Mouse (Mus musculus): ENCODE measurements around the gene Abhd6. TPM values are rescaled to one million over a fixed set of nuclear protein-coding genes. Genes with fewer than 3 reads are reported as not detected.
A peak's percentile ranks its signal among the peaks of the same experiment; 100 is the strongest.

Abhd6 gene
- polyA plus RNA-seq (2014; fragmentation: Nextera tagmentation; extraction: Ambion mirVana): 15.5 and 19.5 TPM in 2 replicates

GRCm38 (mm10) chr14:8002432-8003092 lies at the start of gene Abhd6:
Abhd6 (plus strand) TSS chr14:8002902.
- no peaks in the 10 kb centered on the region; the same call in 1 of the 2 replicates for H3K4me1 ChIP-seq (replicated peaks; ENCODE audit: control insufficient read depth, insufficient read depth, low read length)
- 0 out of 2 replicates have a peak within 1 kb of the TSS, but pooled peaks have one; percentile 51 for H3K27ac ChIP-seq (ENCODE audit: low read depth)
- peaks cover 22% of the 10 kb centered on the region for H3K27me3 ChIP-seq (replicated peaks; ENCODE audit: control insufficient read depth, insufficient read depth, low read length)
- H3K9me3 ChIP-seq (ENCODE audit: control insufficient read depth, low read length): no peaks in the 10 kb centered on the region
- DNase-seq (ENCODE audit: low spot score) (peak; percentile 92), ATAC-seq (replicated peaks; ENCODE audit: low FRiP score, low TSS enrichment, low read depth) (peak; percentile 86)
- H3K4me2 ChIP-seq (ENCODE audit: low read length): peak within 1 kb of the TSS; percentile 79
- 2% methylated on average over 38 of the region's 38 CpGs for WGBS
- peak within 1 kb of the TSS; percentile 61 for H3K4me3 ChIP-seq (ENCODE audit: low read depth, low read length)
- H3K9ac ChIP-seq (ENCODE audit: low read length): peak within 1 kb of the TSS; percentile 53
- no peaks in the 10 kb centered on the region for H3K36me3 ChIP-seq (ENCODE audit: control insufficient read depth, insufficient read depth, low read length)

- peak overlapping the region; percentile 47 for H3K27ac ChIP-seq (ENCODE audit: low read depth)
- H3K4me3 ChIP-seq (ENCODE audit: low read depth, low read length): no peak overlapping the region
- no peaks in the 10 kb centered on the region for H3K9me3 ChIP-seq (ENCODE audit: control insufficient read depth, low read length)
- peaks cover 11% of the 10 kb centered on the region for H3K4me1 ChIP-seq (replicated peaks; ENCODE audit: control insufficient read depth, insufficient read depth, low read length)
- H3K36me3 ChIP-seq (ENCODE audit: control insufficient read depth, insufficient read depth, low read length): peaks cover 27% of the 10 kb centered on the region
- no peak for DNase-seq (ENCODE audit: low spot score)
- 37% methylated on average over 6 of the region's 6 CpGs for WGBS
- H3K4me2 ChIP-seq (ENCODE audit: low read length): no peak overlapping the region
- peak; percentile 73 for ATAC-seq (replicated peaks; ENCODE audit: low FRiP score, low TSS enrichment, low read depth)
- H3K9ac ChIP-seq (ENCODE audit: low read length): no peak overlapping the region
- no peaks in the 10 kb centered on the region for H3K27me3 ChIP-seq (replicated peaks; ENCODE audit: control insufficient read depth, insufficient read depth, low read length)
These were observed 48.6 kb upstream of the Abhd6 start for GRCm38 (mm10) chr14:7954071-7954471.

- Histone ChIP-seq H3K27me3 (replicated peaks; ENCODE audit: control insufficient read depth, insufficient read depth, low read length) (no peaks in the 10 kb centered on the region), H3K27ac (ENCODE audit: low read depth) (no peak overlapping the region)
- ATAC-seq (replicated peaks; ENCODE audit: low FRiP score, low TSS enrichment, low read depth): no peak
These were observed 46.3 kb upstream of the Abhd6 start for GRCm38 (mm10) chr14:7956427-7956826.

GRCm38 (mm10) chr14:7957049-7957448 lies 45.7 kb upstream of the Abhd6 start, which contains the start of gene Gm45521:
Gm45521 (plus strand) TSS chr14:7957288.
- H3K36me3 ChIP-seq (ENCODE audit: control insufficient read depth, insufficient read depth, low read length): peaks cover under 1% of the 10 kb centered on the region; the same call in 1 of the 2 replicates
- no peaks in the 10 kb centered on the region for H3K9me3 ChIP-seq (ENCODE audit: control insufficient read depth, low read length)
- peaks cover 22% of the 10 kb centered on the region for H3K4me1 ChIP-seq (replicated peaks; ENCODE audit: control insufficient read depth, insufficient read depth, low read length)
- no peak within 1 kb of the TSS for H3K4me3 ChIP-seq (ENCODE audit: low read depth, low read length)
- DNase-seq (ENCODE audit: low spot score) (no peak), ATAC-seq (replicated peaks; ENCODE audit: low FRiP score, low TSS enrichment, low read depth) (no peak)
- WGBS: 47% methylated on average over 9 of the region's 9 CpGs
- H3K4me2 ChIP-seq (ENCODE audit: low read length): no peak within 1 kb of the TSS
- no peaks in the 10 kb centered on the region for H3K27me3 ChIP-seq (replicated peaks; ENCODE audit: control insufficient read depth, insufficient read depth, low read length)
- no peak within 1 kb of the TSS for H3K9ac ChIP-seq (ENCODE audit: low read length)
- no peak within 1 kb of the TSS for H3K27ac ChIP-seq (ENCODE audit: low read depth)

More at GRCm38 (mm10) chr14:7956427-7956826, 46.3 kb upstream of the Abhd6 start:
- Histone ChIP-seq H3K9ac (ENCODE audit: low read length) (no peak overlapping the region), H3K4me1 (replicated peaks; ENCODE audit: control insufficient read depth, insufficient read depth, low read length) (peaks cover 16% of the 10 kb centered on the region), H3K9me3 (ENCODE audit: control insufficient read depth, low read length) (no peaks in the 10 kb centered on the region), H3K4me2 (ENCODE audit: low read length) (no peak overlapping the region), H3K4me3 (ENCODE audit: low read depth, low read length) (no peak overlapping the region), H3K36me3 (ENCODE audit: control insufficient read depth, insufficient read depth, low read length) (peaks cover 7% of the 10 kb centered on the region)
- DNase-seq (ENCODE audit: low spot score): no peak
- 69% methylated on average over 10 of the region's 10 CpGs for WGBS

GRCm38 (mm10) chr14:7960616-7961015 lies 42.1 kb upstream of the Abhd6 start:
- no peaks in the 10 kb centered on the region for H3K36me3 ChIP-seq (ENCODE audit: control insufficient read depth, insufficient read depth, low read length)
- peaks cover 20% of the 10 kb centered on the region for H3K4me1 ChIP-seq (replicated peaks; ENCODE audit: control insufficient read depth, insufficient read depth, low read length)
- ATAC-seq (replicated peaks; ENCODE audit: low FRiP score, low TSS enrichment, low read depth): no peak
- no peaks in the 10 kb centered on the region for H3K9me3 ChIP-seq (ENCODE audit: control insufficient read depth, low read length)
- DNase-seq (ENCODE audit: low spot score): no peak
- no peaks in the 10 kb centered on the region for H3K27me3 ChIP-seq (replicated peaks; ENCODE audit: control insufficient read depth, insufficient read depth, low read length)
- H3K4me2 ChIP-seq (ENCODE audit: low read length): no peak overlapping the region
- no peak overlapping the region for H3K4me3 ChIP-seq (ENCODE audit: low read depth, low read length)
- WGBS: 58% methylated on average over 11 of the region's 11 CpGs
- no peak overlapping the region for H3K9ac ChIP-seq (ENCODE audit: low read length)
- no peak overlapping the region for H3K27ac ChIP-seq (ENCODE audit: low read depth)

GRCm38 (mm10) chr14:7961714-7962113 lies 41.0 kb upstream of the Abhd6 start:
- Histone ChIP-seq H3K4me1 (replicated peaks; ENCODE audit: control insufficient read depth, insufficient read depth, low read length) (peaks cover 20% of the 10 kb centered on the region), H3K9ac (ENCODE audit: low read length) (no peak overlapping the region), H3K36me3 (ENCODE audit: control insufficient read depth, insufficient read depth, low read length) (no peaks in the 10 kb centered on the region), H3K27ac (ENCODE audit: low read depth) (0 out of 2 replicates have a peak overlapping the region, but pooled peaks have one; percentile 22), H3K9me3 (ENCODE audit: control insufficient read depth, low read length) (no peaks in the 10 kb centered on the region), H3K4me2 (ENCODE audit: low read length) (no peak overlapping the region), H3K27me3 (replicated peaks; ENCODE audit: control insufficient read depth, insufficient read depth, low read length) (no peaks in the 10 kb centered on the region), H3K4me3 (ENCODE audit: low read depth, low read length) (no peak overlapping the region)
- DNase-seq (ENCODE audit: low spot score): no peak
- WGBS: 43% methylated on average over 5 of the region's 5 CpGs
- no peak for ATAC-seq (replicated peaks; ENCODE audit: low FRiP score, low TSS enrichment, low read depth)

- 94% methylated on average over 2 of the region's 2 CpGs for WGBS
- Histone ChIP-seq H3K9me3 (ENCODE audit: control insufficient read depth, low read length) (no peaks in the 10 kb centered on the region), H3K27me3 (replicated peaks; ENCODE audit: control insufficient read depth, insufficient read depth, low read length) (no peaks in the 10 kb centered on the region), H3K4me2 (ENCODE audit: low read length) (no peak overlapping the region), H3K4me1 (replicated peaks; ENCODE audit: control insufficient read depth, insufficient read depth, low read length) (peaks cover 20% of the 10 kb centered on the region), H3K36me3 (ENCODE audit: control insufficient read depth, insufficient read depth, low read length) (no peaks in the 10 kb centered on the region), H3K9ac (ENCODE audit: low read length) (no peak overlapping the region), H3K27ac (ENCODE audit: low read depth) (no peak overlapping the region), H3K4me3 (ENCODE audit: low read depth, low read length) (no peak overlapping the region)
- no peak for DNase-seq (ENCODE audit: low spot score)
- ATAC-seq (replicated peaks; ENCODE audit: low FRiP score, low TSS enrichment, low read depth): no peak
These were observed 40.1 kb upstream of the Abhd6 start for GRCm38 (mm10) chr14:7962626-7963025.

GRCm38 (mm10) chr14:7963160-7963559 lies 39.5 kb upstream of the Abhd6 start:
- Histone ChIP-seq H3K9ac (ENCODE audit: low read length) (no peak overlapping the region), H3K27me3 (replicated peaks; ENCODE audit: control insufficient read depth, insufficient read depth, low read length) (no peaks in the 10 kb centered on the region), H3K9me3 (ENCODE audit: control insufficient read depth, low read length) (no peaks in the 10 kb centered on the region), H3K4me1 (replicated peaks; ENCODE audit: control insufficient read depth, insufficient read depth, low read length) (peaks cover 20% of the 10 kb centered on the region), H3K27ac (ENCODE audit: low read depth) (peak overlapping the region; percentile 44), H3K4me3 (ENCODE audit: low read depth, low read length) (no peak overlapping the region), H3K4me2 (ENCODE audit: low read length) (no peak overlapping the region), H3K36me3 (ENCODE audit: control insufficient read depth, insufficient read depth, low read length) (no peaks in the 10 kb centered on the region)
- WGBS: 48% methylated on average over 7 of the region's 7 CpGs
- ATAC-seq (replicated peaks; ENCODE audit: low FRiP score, low TSS enrichment, low read depth): no peak
- DNase-seq (ENCODE audit: low spot score): no peak
